Mouse (Mus musculus) frontal cortex, adult (tissue): ENCODE results near the gene Ppp1r3c.

Experiments used
- ATAC-seq: cut with Nextera tagmentation; 2 replicates; pipeline ENCODE4 v1.9.2; 2017; ENCODE audit warnings: mild to moderate bottlenecking, moderate library complexity, mixed read lengths; ENCODE audit not compliant: low TSS enrichment

Ppp1r3c gene

DNA sequence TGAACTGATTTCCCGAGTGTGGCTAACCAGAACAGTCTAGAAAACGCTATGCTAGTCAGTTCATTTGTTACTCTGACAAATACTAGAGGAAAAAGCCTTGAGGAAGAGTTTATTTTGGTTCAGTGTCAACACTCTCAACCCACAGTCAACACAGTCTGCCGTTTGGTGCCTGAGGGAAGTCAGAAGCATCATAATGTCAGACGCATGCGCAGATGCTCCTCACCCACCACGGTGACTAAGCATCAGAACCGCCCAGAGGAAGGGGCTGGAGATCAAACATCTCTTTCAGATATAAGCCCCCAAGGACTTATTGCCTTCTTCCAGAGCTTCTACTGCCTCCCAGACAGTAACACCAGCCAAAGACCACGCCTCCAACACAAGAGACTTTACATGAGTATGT lies 15.3 kb downstream of the Ppp1r3c start:
- peak; percentile 70 for ATAC-seq

DNA sequence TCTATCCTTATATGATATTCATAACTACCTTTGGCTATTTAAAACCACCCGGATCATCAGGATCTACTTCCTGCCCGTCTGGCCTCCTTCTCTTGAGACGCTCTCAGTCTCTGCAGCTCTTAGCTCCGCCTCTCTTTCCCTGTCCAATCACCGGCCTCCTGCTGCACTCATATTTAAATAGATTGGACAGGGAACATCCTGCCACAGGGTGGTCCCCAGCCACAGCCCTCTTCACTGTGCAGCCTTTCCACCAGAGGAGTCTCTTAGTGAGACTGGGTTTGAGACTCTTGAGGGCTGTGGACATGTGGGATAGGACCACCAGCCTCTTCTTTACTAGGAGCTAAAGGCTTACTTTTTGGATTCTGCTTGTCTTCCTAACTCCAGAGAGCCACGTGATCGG lies 20.2 kb downstream of the Ppp1r3c start:
- no peak for ATAC-seq

DNA sequence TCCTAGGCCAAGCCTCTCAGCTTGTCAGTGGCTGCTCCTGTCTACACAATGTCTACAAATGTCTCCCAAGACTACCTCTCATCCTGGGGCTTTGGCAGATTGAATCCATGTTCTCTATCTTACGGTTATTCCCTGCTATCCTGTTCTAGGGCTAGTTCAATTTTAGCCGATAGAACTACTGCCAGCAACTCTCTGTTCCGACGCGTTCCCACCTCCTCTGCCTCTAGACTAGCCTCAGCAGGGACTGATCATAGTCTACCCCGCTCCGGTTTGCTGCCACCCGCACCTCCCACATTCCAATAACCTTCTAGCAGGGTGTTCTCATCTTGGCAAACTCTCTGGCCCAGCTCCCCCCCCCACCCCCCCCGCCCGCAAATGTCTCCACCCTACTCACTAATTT lies 20.9 kb downstream of the Ppp1r3c start:
- peak; percentile 52; the same call in 1 of the 2 replicates for ATAC-seq

DNA sequence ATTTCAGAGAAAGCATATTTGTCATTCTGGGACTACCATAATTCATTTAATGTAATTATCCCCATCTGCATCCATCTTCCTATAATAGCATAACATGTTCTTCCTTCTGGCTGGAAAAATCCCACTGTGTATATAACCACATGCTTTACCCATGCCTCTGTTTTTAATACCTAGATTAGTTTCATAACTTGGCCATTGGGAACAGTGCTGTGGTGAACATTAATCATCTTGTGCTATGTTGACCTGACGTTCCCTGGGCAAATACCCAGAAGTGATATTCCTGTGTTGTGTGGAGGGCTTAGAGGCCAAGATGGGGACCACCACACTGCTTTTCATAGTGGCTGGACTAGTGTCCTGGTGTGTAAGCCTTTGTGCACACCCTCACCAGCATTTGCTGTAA lies 22.0 kb downstream of the Ppp1r3c start:
- no peak for ATAC-seq

DNA sequence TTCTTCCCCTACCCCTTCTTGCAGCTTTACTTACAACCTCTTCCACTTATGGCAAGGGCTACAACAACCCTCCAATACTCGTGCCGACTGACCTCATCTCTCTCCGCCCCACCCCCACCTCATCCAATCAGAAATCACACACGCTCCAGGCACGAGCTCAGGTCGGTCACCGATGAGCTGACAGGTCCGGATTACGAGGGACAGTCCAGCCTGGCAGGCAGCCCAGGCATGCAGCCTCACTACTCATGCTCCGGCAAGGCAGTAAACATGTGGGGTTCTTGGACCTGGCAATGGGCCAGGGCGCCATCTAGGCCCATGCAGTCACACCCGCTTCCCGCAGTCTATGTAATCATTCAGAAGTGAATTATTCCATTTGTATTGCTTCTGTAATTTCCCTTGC lies 23.4 kb downstream of the Ppp1r3c start:
- ATAC-seq: no peak

DNA sequence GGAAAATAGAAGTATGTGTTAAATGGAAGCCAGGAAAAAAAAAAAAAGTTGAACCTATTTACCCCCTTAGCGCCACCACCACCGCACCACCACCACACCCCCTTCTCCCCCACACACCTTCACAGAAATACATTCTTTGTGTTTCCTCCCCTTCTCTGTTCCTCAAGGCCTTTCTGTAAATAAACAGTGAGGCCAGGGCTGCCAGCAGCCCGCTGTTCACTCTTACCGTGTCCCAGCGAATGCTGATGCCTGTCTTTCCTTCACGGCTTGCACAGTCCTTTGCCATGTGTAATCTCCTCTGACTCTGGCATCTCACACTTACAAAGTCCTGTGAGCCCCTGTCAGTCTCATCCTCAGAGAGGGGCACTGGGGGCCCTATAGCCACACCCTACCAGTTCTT lies 30.3 kb downstream of the Ppp1r3c start:
- ATAC-seq: no peak

DNA sequence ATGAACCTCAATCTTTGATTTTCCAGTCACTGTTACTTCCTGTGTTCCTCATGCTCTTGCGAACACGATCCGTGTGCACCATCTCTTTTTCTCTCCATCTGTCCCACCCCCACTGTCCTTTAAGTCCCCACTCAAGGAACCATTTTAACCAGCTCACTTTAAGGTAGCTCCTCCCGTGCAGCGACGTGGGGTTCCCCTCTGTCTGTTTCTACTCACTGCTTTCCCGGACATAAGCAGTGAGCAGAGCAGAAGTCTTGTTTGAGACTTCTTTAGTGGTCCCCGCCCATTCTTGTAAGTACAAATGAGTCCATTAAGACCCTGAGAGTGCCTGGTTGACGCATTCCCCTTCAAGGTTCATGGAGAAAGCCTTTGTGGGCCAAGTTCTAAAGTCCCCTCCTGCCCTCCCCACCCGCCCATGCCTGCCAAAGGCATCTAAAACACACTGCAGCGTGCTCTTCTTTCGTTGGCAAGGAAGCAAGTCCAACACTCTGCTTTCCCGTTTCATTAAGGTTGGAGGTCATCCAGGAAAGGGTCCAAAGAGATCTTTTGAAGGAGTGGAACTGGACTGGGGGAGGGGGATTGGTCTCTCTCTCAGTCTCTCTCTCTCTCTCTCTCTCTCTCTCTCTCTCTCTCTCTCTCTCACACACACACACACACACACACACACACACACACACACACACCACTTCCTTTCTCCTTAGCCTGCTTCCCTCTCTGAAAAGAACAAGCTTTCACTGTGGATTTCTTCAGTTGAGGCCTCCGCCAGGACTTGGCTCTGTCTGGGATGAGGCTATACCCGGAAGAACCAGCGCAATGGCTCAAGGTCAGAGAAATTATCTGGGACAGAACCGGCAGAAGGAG lies 30.9 kb downstream of the Ppp1r3c start:
- no peak for ATAC-seq

DNA sequence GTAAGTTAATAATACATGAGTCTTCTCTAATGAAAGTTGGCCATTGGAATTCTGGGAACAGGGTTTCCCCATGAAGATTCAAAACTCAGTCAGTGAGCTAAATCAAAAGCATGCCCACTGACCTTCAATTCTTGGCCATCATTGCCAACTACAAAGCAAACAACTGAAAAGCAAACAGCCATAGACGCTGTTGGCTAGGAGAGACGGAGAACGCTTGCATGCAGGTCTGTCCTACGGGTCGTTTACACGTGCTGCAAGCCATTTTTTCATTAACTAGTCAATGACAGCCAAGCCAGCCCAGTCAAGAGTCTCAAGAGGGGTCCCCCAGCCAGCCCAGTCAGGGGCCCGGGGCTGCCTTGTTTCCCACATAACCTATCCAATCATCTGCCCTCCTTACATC lies 31.7 kb downstream of the Ppp1r3c start:
- ATAC-seq: no peak

DNA sequence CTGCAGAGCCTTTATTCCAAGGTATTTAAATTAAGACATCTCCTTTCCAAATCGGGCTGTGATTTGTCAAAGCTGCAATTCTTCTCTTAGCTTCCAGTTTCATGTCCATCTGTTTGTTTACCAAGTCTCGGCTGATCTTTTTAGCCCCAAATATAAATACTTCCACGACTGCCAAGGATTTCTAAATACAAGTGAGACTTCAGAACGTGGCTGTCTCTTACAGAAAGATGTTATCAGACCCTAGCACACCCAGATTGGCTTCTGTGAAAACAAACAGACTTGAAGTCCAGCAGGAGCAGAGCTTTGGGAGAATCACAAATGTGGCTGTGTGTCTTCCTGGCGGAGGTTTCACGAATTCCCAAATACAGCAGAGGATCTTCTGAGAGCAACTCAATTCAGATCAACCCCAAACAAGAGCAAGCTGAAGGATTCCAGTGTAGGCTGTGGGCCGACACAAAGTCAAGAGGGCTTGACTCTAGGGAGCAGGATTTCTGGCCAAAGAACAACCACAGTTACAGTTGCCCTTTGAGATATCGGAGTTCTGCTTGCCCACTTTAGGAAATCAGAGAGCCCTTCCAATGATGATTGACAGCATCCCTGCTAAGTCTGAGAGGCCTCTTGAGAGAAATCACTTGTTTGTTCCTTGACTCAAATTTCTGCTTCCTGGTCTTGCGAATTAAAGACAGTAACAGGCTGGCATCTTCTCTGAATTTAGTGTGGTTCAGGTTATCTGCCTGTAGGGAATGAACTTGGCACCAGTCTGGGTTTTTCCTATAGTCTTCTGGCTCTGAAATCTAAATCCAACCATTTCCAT lies 34.4 kb downstream of the Ppp1r3c start:
- peak; percentile 32; the same call in 1 of the 2 replicates for ATAC-seq

DNA sequence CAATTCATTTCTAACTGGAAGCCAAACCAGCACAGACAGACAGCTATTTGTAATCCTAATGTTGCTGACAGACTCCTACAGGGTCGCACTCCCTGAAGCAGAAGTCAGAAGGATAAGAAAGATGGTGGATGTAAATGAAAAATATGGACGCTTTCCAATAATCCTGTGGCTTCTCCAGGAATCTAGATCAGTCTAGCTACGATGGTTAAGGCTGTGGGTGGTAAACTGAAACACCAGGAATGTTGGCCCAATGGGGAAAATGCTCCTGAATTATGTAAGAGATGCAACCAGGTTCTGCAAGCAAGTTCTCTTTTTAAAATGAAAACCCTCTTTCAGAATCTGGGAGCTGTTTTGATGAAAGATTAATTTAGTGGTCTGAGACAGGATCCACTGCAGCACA lies 35.1 kb downstream of the Ppp1r3c start:
- peak; percentile 86 for ATAC-seq

DNA sequence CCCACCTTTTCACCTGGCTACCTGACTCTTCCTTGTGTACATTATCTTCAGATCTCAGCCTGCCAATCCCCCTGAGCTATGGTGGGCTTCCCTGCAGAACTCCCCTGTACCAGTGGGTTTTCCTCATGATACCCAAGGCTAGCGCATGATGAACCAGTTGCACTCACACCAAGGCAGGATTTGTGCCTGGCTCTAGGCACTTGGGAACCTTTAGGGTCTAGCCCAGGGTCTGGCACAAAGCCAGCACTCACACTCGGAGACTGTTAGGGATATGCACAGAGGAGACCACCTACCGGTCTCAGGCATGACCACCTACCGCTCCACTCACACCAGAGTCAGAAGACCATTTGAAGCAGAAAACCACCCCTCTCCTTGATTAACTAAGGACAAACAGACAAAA lies 35.5 kb downstream of the Ppp1r3c start:
- 0 out of 2 replicates have a peak, but pooled peaks have one; percentile 3 for ATAC-seq

DNA sequence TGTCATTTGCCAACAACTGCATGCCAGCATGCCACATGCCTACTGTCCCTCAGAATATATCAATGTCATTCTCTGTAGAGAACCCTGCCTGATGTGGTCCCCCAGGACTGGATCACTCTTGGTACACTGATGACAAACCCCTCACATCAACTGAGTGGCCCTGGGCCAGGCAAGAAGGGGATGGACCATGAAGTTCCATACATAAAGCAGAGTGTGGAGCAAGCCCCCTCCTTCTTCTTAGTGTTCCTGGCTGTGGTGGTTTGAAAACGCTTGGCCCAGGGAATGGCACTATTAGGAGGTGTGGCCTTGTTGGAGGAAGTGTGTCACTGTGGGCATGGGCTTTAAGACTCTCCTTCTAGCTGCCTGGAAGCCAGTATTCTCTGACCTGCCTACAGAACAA lies 37.3 kb downstream of the Ppp1r3c start:
- no peak for ATAC-seq

DNA sequence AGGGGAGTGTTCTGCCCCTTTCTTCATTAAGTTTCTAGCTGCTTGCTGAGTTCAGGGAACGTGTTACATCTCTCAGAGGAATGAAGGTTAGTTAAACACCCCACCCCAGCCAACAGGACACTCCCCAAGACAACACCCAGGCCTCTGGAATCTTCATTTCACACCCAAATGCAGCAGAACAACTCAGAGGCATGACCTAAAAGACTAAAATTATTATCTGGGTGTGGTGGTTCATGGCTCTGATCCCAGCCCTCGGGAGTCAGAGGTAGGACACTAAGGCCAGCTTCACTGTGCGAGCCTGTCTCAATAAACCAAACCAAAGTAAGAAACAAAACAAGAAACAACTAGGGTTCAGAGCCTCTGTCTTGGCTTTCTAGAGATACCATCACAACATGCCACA lies 38.3 kb downstream of the Ppp1r3c start:
- ATAC-seq: no peak

DNA sequence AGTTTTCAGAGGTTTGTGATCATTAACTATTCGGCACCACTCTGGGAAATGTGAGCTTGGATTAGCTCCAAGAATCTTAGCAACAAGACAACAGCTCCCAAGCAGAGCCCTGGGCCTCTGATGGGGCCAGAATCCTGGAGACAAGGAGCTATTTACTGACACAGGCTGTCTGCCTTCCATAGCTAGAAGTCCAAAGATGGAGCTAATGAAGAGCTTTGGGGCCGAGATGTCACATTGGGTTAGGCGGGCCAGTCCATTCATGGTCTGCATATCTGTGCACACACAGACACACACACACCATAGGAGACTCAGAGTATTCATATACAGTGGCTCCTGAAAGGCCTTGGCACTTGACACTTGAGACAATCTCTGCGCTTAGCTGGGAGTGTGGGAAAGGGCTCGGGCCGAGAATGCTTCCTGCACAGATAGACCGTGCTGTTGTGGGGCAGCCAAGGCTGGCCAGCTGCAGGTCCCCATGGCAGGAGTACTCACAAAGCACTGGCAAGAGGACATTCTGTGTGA lies 39.8 kb downstream of the Ppp1r3c start:
- no peak for ATAC-seq

DNA sequence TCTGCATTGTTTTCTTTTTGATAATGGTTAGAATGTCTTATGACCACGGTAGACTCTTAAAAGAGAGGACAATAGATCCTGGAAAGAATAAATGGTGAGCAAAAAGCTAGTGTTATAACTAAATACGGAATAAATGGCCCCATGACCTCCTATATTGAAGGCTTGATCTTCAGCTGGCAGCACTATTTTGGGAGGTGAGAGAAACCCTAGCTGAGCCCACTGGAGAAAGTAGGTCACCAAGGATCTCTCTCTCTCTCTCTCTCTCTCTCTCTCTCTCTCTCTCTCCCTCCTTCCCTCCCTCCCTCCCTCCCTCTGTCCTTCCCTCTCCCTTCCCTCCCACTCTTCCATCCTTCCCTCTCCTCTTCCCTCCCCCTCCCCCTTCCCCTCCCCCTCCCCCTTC lies 42.9 kb downstream of the Ppp1r3c start:
- ATAC-seq: no peak

DNA sequence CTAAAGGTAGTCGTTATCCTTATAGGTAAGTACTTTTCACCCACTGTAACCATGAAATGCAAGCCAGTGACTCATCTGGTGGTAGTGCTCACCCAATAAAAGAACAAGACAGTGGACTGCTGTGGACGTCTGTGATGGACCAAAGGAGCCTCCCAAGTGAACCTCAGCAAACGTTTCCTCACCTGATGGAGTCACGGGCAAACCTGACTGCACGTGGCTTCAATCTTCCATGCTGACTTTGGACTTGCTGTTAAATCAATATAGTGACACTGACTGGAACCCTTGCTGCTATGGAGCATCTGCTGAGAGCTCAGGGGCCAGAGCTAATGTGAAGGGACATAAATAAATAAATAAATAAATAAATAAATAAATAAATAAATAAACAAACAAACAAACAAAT lies 44.5 kb downstream of the Ppp1r3c start:
- no peak for ATAC-seq

DNA sequence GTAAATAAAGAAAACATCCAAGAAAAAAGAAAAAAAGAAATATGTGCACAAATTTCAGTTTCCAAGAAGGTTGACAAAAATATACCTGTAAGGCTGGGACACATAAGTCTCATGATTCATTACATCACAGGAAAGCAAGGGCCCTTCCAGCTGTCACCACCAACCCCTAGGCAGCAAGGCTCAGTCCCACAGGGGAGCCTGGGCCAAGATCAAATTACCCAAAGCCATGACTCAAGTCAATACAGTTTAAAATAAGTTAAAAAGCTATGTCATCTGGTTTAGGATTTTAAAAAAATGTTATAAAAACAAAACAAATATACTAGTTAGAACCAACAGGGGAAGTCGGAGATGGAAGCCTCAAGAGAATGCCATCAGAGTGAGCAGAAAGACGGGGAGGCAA lies 45.2 kb downstream of the Ppp1r3c start:
- no peak for ATAC-seq

DNA sequence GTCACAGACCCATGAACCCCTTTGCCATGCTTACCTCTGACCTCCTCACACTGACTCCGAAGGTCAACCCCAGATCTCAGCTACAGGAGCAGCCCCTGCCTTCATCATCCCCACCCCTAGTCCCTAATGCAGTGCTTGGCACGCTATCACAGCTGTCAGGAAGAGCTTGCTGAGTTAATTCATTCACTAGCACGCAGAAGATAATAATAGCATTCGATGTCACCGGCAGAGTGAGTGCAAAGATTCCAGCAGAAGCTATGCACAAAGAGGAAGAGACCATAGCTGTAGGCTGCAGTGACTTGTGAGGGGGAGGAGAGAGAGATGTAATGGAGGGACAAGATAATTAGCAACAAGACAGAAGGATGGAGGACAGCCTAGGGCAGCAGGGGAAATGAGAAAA lies 47.2 kb downstream of the Ppp1r3c start:
- peak; percentile 88 for ATAC-seq

DNA sequence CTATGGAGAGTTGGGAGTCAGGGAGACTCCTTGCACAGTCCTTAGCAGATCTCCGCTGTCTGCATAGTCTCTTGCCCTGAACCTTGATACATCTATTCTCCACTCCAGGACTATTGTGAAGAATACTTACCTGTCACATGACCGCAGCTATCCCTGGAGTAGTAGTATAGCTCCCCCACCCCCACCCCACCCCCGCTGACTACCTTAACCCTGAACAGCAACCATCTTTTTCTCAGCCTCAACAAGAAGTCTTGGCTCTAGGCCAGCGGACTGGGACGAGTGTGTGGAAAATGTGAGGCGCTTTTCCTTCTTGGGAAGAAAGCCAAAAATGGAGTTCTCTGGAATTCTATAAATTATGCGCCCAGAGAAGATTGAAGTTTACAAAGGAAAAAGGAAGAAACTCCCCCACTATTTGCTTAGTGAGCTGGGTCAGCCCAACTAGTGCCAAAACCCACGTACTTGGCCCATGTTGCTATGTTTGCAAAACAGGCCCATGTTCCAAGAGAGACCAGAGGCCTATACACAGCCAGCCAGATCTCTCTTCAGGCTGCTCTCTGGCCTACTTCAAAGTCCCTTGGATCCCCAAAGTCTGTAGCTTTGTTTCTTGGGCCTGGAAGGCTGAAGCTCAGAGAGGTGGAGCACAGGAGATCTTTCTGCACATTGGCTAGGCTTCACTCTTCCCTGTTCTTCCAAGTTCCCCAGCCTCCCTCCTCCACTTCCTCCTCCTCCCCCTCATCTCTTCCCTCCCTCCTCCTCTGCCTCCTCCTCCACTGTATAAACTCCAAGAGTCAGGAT lies 48.4 kb downstream of the Ppp1r3c start:
- ATAC-seq: peak; percentile 35

DNA sequence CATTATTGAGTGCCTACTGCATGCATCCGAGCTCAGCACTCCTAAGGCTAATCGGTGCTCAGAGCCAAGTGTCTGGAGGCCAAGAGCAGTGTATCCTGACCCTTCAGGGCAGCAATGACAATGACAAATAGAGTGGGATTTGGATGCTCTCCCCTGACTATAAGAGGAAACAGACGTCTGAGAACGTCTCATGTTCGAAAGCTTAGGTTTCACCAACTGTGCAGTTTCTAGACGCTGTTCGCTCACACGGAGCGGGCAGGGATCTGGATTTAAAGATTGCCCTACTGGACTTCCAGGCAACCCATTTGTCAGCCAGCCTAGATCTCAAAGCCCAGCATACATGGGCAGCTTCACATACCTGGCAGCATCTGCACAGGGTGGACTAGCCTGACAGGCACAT lies 49.4 kb downstream of the Ppp1r3c start:
- no peak for ATAC-seq

DNA sequence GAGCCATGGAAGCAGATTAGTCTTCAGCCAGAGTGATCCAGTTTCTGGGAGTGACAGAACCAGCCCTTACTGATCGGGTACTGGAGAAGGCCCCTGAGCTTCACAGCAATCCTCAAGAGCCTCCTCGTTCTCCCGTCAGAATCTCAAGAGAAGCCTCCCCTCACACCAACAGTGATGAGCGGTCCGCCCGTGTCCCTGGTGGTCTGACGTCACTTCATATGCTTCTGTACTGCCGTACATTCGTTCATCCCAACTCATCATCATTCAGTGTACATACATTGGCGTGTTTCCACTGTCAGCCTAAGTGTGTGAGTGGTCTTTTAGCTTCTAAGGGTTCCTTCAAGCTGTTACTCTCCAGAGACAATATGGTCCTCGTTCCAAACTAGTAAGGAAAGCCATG lies 50.4 kb downstream of the Ppp1r3c start:
- ATAC-seq: no peak

DNA sequence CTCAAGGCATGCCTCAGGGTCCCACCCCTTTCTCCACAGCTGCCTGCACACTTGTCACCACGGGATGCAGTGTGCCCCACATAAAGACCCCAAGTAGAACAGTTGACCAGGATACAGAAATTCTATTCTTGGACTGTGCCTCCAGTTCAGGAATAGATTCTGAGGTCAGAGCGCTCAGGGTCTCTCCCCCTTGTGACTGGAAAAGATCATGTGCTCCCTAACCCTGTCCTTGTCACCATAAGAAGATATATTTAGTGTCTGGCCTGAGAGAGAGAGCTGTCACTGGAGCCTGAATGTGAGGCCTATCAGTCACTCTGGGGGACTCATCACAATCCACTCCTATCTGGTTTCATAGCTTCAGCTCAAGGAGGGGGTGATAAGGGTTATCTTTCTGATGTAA lies 53.9 kb downstream of the Ppp1r3c start:
- no peak for ATAC-seq
